8 mouse cellular contexts compared by ENCODE assay signal in the genomic region with DNA sequence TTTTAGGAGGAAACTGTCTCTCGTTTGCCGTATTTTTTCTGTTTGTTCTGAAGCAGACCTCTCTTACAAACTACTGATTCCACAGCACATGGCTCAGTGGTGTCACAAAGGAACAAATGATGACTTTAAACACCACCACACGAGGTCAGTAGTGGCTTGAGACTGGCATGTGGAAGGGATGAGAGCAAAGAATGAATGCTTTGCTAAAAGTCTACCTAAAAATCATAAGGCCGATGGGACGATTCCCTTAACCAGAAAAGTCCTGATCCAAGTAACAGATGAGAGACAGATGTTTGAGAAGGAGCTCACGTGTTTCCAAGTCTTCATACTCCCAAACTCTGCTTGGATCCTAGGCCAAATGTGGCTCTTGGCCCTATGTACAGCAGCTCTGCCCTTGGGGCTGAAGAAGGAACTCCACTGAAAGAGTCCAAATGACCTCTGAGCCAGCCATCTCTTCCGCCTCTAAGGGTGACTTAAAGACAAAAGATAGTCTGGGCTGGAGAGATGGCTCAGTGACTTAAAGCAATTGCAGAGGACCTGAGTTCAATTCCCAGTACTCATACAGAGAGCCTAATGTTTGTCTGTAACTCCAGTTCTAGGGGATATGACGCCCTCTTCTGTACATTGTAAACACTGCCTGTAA. TPM values are rescaled to one million over a fixed set of nuclear protein-coding genes. Genes with fewer than 3 reads are reported as not detected.
A peak's percentile ranks its signal among the peaks of the same experiment; 100 is the strongest.
DNase-seq lines count a peak whose midpoint lies in the region; ATAC-seq lines count a peak whose summit lies in the region.

No protein-coding gene starts in this region.

- peaks cover 36% of the 10 kb centered on the region for H3K36me3 ChIP-seq in limb, embryonic 12.5 days
- peaks cover 34% of the 10 kb centered on the region for H3K36me3 ChIP-seq in neural tube, embryonic 15.5 days

- peak overlapping the region; percentile 81 for H3K4me2 ChIP-seq in limb, embryonic 12.5 days
- H3K4me2 ChIP-seq in neural tube, embryonic 15.5 days: peak overlapping the region; percentile 89

- ATAC-seq in cerebellum, adult (ENCODE audit: insufficient number of reproducible peaks, low FRiP score, low TSS enrichment): 0 out of 2 replicates have a peak, but pooled peaks have one; percentile 14
- ATAC-seq in limb, embryonic 12.5 days (ENCODE audit: insufficient number of reproducible peaks, insufficient read depth, low FRiP score, low TSS enrichment, low read depth): no peak
- peak; percentile 78 for ATAC-seq in neural tube, embryonic 15.5 days (ENCODE audit: low FRiP score)

- H3K4me1 ChIP-seq in limb, embryonic 12.5 days (replicated peaks): peaks cover 15% of the 10 kb centered on the region
- H3K4me1 ChIP-seq in neural tube, embryonic 15.5 days: peaks cover 33% of the 10 kb centered on the region

- DNase-seq in cerebellum, adult 11-12 months: no peak
- peak; percentile 23 for DNase-seq in urinary bladder, postnatal 14 days (ENCODE audit: low spot score)
- DNase-seq in urinary bladder, postnatal 36 days (ENCODE audit: low spot score in 2 of 2): no peak
- DNase-seq in layer of hippocampus, adult 11-12 months (ENCODE audit: low spot score): no peak
- DNase-seq in thymus, postnatal 4 days: no peak

- peak overlapping the region; percentile 83 for H3K4me3 ChIP-seq in limb, embryonic 12.5 days (replicated peaks)
- peak overlapping the region; percentile 76; the same call in 1 of the 2 replicates for H3K4me3 ChIP-seq in neural tube, embryonic 15.5 days (replicated peaks)

- no peaks in the 10 kb centered on the region for H3K9me3 ChIP-seq in limb, embryonic 12.5 days
- H3K9me3 ChIP-seq in neural tube, embryonic 15.5 days (replicated peaks): no peaks in the 10 kb centered on the region

- H3K27me3 ChIP-seq in limb, embryonic 12.5 days: no peaks in the 10 kb centered on the region
- H3K27me3 ChIP-seq in neural tube, embryonic 15.5 days (replicated peaks): no peaks in the 10 kb centered on the region

- peak overlapping the region; percentile 92; the same call in 1 of the 2 replicates for H3K9ac ChIP-seq in limb, embryonic 12.5 days (replicated peaks)
- no peak overlapping the region for H3K9ac ChIP-seq in neural tube, embryonic 15.5 days (replicated peaks)

- 41% methylated on average over 8 of the region's 8 CpGs for WGBS in limb, embryonic 12.5 days
- 41% methylated on average over 8 of the region's 8 CpGs for WGBS in neural tube, embryonic 15.5 days

- peak overlapping the region; percentile 42; the same call in 1 of the 2 replicates for H3K27ac ChIP-seq in limb, embryonic 12.5 days
- H3K27ac ChIP-seq in neural tube, embryonic 15.5 days (replicated peaks): peak overlapping the region; percentile 66

RNA-seq across cellular contexts. Expression of gene Snhg11, which starts 13.6 kb away (rescaled TPM):
- 6.3 and 7.7 TPM in 2 replicates for polyA plus RNA-seq in limb, embryonic 12.5 days (2016; fragmentation: Nextera tagmentation; extraction: Ambion mirVana)
- 898 and 1,236 TPM in 2 replicates for polyA plus RNA-seq in neural tube, embryonic 15.5 days (2015; fragmentation: Nextera tagmentation; extraction: Ambion mirVana)

RNA-seq across cellular contexts. Expression of gene Ralgapb, which starts 47.8 kb away (rescaled TPM):
- 17.3 and 19.7 TPM in 2 replicates for polyA plus RNA-seq in limb, embryonic 12.5 days (2016; fragmentation: Nextera tagmentation; extraction: Ambion mirVana)
- polyA plus RNA-seq in neural tube, embryonic 15.5 days (2015; fragmentation: Nextera tagmentation; extraction: Ambion mirVana): 20.9 and 24.5 TPM in 2 replicates

RNA-seq across cellular contexts. Expression of gene Lbp, which starts 55.5 kb away (rescaled TPM):
- polyA plus RNA-seq in limb, embryonic 12.5 days (2016; fragmentation: Nextera tagmentation; extraction: Ambion mirVana): 3.1 and 4.2 TPM in 2 replicates
- polyA plus RNA-seq in neural tube, embryonic 15.5 days (2015; fragmentation: Nextera tagmentation; extraction: Ambion mirVana): 2.3 and 3.4 TPM in 2 replicates

Comparison
In these comparisons a context has a peak if more than half of its experiments do, and no peak if none do; other contexts are left out.
1. RNA of gene Snhg11, which starts 13.6 kb away (polyA plus RNA-seq): 898 to 1,236 TPM in neural tube, embryonic 15.5 days; 6.3 to 7.7 TPM in limb, embryonic 12.5 days; every median in the first group is over 100 times any median in the second.